Mouse (Mus musculus) cerebellum, adult 2 months (tissue): Measurements from ENCODE around the gene Cep350. TPM values are rescaled to one million over a fixed set of nuclear protein-coding genes. Genes with fewer than 3 reads are reported as not detected.
A peak's percentile ranks its signal among the peaks of the same experiment; 100 is the strongest.

Experiments used
- DNase-seq, 2 experiments: peaks; one replicate each; pipeline ENCODE4 v3.0.0; 2021
- H3K27ac ChIP-seq: fragments of 200-500 bp; 2 replicates; pipeline ENCODE4 v1.5.1; 2012; ENCODE audit warnings: low read length, control low read depth, inconsistent platforms; ENCODE audit not compliant: insufficient read depth
- H3K27me3 ChIP-seq: fragments of 200-500 bp; 2 replicates; pipeline ENCODE4 v1.6.1; 2012; ENCODE audit warnings: inconsistent platforms, mild to moderate bottlenecking, low read length, moderate library complexity; ENCODE audit not compliant: control insufficient read depth, insufficient read depth
- H3K4me1 ChIP-seq: fragments of 200-500 bp; 2 replicates; pipeline ENCODE4 v1.6.1; 2011; ENCODE audit warnings: low read length; ENCODE audit not compliant: control insufficient read depth, insufficient read depth
- H3K4me3 ChIP-seq: fragments of 200-500 bp; replicated peaks from 2 replicates; pipeline ENCODE3; 2011; ENCODE audit warnings: mild to moderate bottlenecking, low read depth, low read length, control low read depth; ENCODE audit not compliant: insufficient read depth
- CTCF ChIP-seq: fragments of 200-500 bp; IDR thresholded peaks from 2 replicates; pipeline ENCODE4 v1.5.1; 2011; ENCODE audit warnings: low read depth, mild to moderate bottlenecking, control low read depth, low read length, moderate library complexity, borderline replicate concordance; ENCODE audit not compliant: insufficient read depth
- POLR2A ChIP-seq: fragments of 200-500 bp; IDR thresholded peaks from 2 replicates; pipeline ENCODE4 v1.6.1; 2011; ENCODE audit warnings: low read length, control low read depth, borderline replicate concordance; ENCODE audit not compliant: insufficient read depth
- WGBS: fragments of 180-500 bp; shearing (Covaris S2); methylation state at CpG from one replicate; pipeline ENCODE4 v1.1.7; 2018; 5-methylcytosine and 5-hydroxymethylcytosine counted together
- polyA plus RNA-seq: library from polyadenylated mRNA; depleted of rRNA; stranded (reverse); fragments of >200 nt; gene quantifications from 2 replicates; pipeline ENCODE4 v1.2.3, GENCODE M21; 2012

Gene Cep350
- polyA plus RNA-seq, 1 experiment = 17.4 TPM

GRCm38 (mm10) chr1:155994524-155994923 lies 21.5 kb upstream of the Cep350 start:
- WGBS = 88% methylated on average over 2 of the region's 2 CpGs
- H3K27ac ChIP-seq = no peak overlapping the region
- H3K4me1 ChIP-seq = no peaks in the 10 kb centered on the region
- no peaks in the 10 kb centered on the region for H3K27me3 ChIP-seq
- TF ChIP-seq CTCF (no peak), POLR2A (no peak)
- H3K4me3 ChIP-seq = no peak overlapping the region
- DNase-seq = no peak

GRCm38 (mm10) chr1:155990391-155990790 lies 17.3 kb upstream of the Cep350 start:
- H3K4me1 ChIP-seq = no peaks in the 10 kb centered on the region
- 81% methylated on average over 11 of the region's 11 CpGs for WGBS
- no peaks in the 10 kb centered on the region for H3K27me3 ChIP-seq
- no peak overlapping the region for H3K27ac ChIP-seq
- no peak overlapping the region for H3K4me3 ChIP-seq
- DNase-seq = no peak
- TF ChIP-seq POLR2A (no peak), CTCF (no peak)

GRCm38 (mm10) chr1:155989387-155989786 lies 16.3 kb upstream of the Cep350 start:
- no peaks in the 10 kb centered on the region for H3K27me3 ChIP-seq
- DNase-seq = no peak
- H3K27ac ChIP-seq = no peak overlapping the region
- H3K4me1 ChIP-seq = no peaks in the 10 kb centered on the region
- TF ChIP-seq CTCF (no peak), POLR2A (no peak)
- H3K4me3 ChIP-seq = no peak overlapping the region
- 5% methylated on average over 2 of the region's 2 CpGs for WGBS

- Histone ChIP-seq H3K4me3 (no peak overlapping the region), H3K4me1 (no peaks in the 10 kb centered on the region), H3K27me3 (no peaks in the 10 kb centered on the region), H3K27ac (no peak overlapping the region)
- WGBS = 85% methylated on average over 2 of the region's 2 CpGs
- DNase-seq = no peak
- TF ChIP-seq POLR2A (no peak), CTCF (no peak)
Measured at GRCm38 (mm10) chr1:155987625-155988024, 14.6 kb upstream of the Cep350 start.

- 51% methylated on average over 2 of the region's 2 CpGs for WGBS
- no peak for TF ChIP-seq CTCF
- TF ChIP-seq POLR2A = no peak
- Histone ChIP-seq H3K27ac (peak overlapping the region; percentile 19; the same call in 1 of the 2 replicates), H3K4me3 (no peak overlapping the region), H3K4me1 (peaks cover 3% of the 10 kb centered on the region; the same call in 1 of the 2 replicates), H3K27me3 (no peaks in the 10 kb centered on the region)
- DNase-seq = no peak
Measured at GRCm38 (mm10) chr1:155974931-155975330, 1.9 kb upstream of the Cep350 start.

GRCm38 (mm10) chr1:155973719-155974379 lies 794 bp upstream of the Cep350 start:
- H3K4me3 ChIP-seq = peak overlapping the region; percentile 66
- peak overlapping the region; percentile 83 for H3K27ac ChIP-seq
- WGBS = 6% methylated on average over 19 of the region's 19 CpGs
- peaks cover 5% of the 10 kb centered on the region; the same call in 1 of the 2 replicates for H3K4me1 ChIP-seq
- DNase-seq = peak in 1 of 2 experiments; percentile 55
- 0 out of 2 replicates have a peak, but pooled peaks have one; percentile 20 for TF ChIP-seq CTCF
- TF ChIP-seq POLR2A = no peak
- H3K27me3 ChIP-seq = no peaks in the 10 kb centered on the region

- Histone ChIP-seq H3K27ac (peak overlapping the region; percentile 74), H3K4me1 (peaks cover 5% of the 10 kb centered on the region; the same call in 1 of the 2 replicates), H3K27me3 (no peaks in the 10 kb centered on the region), H3K4me3 (peak overlapping the region; percentile 97)
- 1% methylated on average over 50 of the region's 51 CpGs for WGBS
- DNase-seq = no peak
- TF ChIP-seq CTCF = no peak
- TF ChIP-seq POLR2A = no peak
Measured at GRCm38 (mm10) chr1:155972146-155973067, 648 bp downstream of the Cep350 start.

GRCm38 (mm10) chr1:155949170-155949569 lies 23.9 kb downstream of the Cep350 start:
- no peaks in the 10 kb centered on the region for H3K4me1 ChIP-seq
- no peak for DNase-seq
- TF ChIP-seq POLR2A = no peak
- no peak for TF ChIP-seq CTCF
- no peak overlapping the region for H3K27ac ChIP-seq
- no peaks in the 10 kb centered on the region for H3K27me3 ChIP-seq
- 97% methylated on average over 2 of the region's 2 CpGs for WGBS
- no peak overlapping the region for H3K4me3 ChIP-seq
